Mouse (Mus musculus) urinary bladder, postnatal 25 days (tissue): ENCODE data around the gene Olfr593.
"Not testable (repeated sequence)": the region's sequence is repeated elsewhere in the genome, so short reads cannot be mapped to it uniquely, and the experiment has no call there.

ENCODE experiments used
- DNase-seq: peaks from one replicate; pipeline ENCODE4 v3.0.0; 2022; ENCODE audit warnings: low spot score

Gene Olfr593

GRCm38 (mm10) chr7:103211562-103211961 is at the start of gene Olfr593:
Gene Olfr593 (plus strand): TSS chr7:103211862.
- DNase-seq, result no peak

GRCm38 (mm10) chr7:103169697-103170096 is 42.0 kb upstream of the Olfr593 start:
- DNase-seq, result no peak

- no peak for DNase-seq
These were observed 33.4 kb upstream of the Olfr593 start, which contains the start of gene Olfr591 for GRCm38 (mm10) chr7:103178240-103178639. Gene Olfr591 (minus strand): TSS chr7:103178340.

- not testable (repeated sequence) for DNase-seq
These were observed 27.2 kb upstream of the Olfr593 start, which contains the start of gene Olfr592 for GRCm38 (mm10) chr7:103184503-103184902. Gene Olfr592 (plus strand): TSS chr7:103184803.

GRCm38 (mm10) chr7:103212050-103212449 is 388 bp downstream of the Olfr593 start:
- DNase-seq, result not testable (repeated sequence)

GRCm38 (mm10) chr7:103216696-103217095 is 5.0 kb downstream of the Olfr593 start, which contains the start of gene Olfr594:
Gene Olfr594 (plus strand): TSS chr7:103216996.
- DNase-seq, result no peak

- DNase-seq, result not testable (repeated sequence)
These were observed 40.7 kb downstream of the Olfr593 start, which contains the start of gene Usp17ld for GRCm38 (mm10) chr7:103252405-103252804. Gene Usp17ld (minus strand): TSS chr7:103252505.
